Mouse (Mus musculus) lung, postnatal 0 days (tissue): ENCODE data around the gene Wnk3. TPM values are rescaled to one million over a fixed set of nuclear protein-coding genes. Genes with fewer than 3 reads are reported as not detected.
A peak's percentile ranks its signal among the peaks of the same experiment; 100 is the strongest.

Experiments used
- ATAC-seq: fragments of 200-750 bp; cut with Nextera tagmentation; 2 replicates; pipeline ENCODE4 v1.8.0; 2017; ENCODE audit warnings: moderate library complexity
- DNase-seq: peaks from one replicate; pipeline ENCODE4 v3.0.0-alpha.2; 2016; ENCODE audit warnings: low spot score
- H3K27ac ChIP-seq: fragments of 300-500 bp; sonication (generic); 2 replicates; pipeline ENCODE4 v1.5.1; 2014; ENCODE audit warnings: antibody characterized with exemption, mild to moderate bottlenecking, low read length, mixed read lengths
- H3K27me3 ChIP-seq: fragments of 300-500 bp; sonication (generic); replicated peaks from 2 replicates; pipeline ENCODE4 v1.6.1; 2014; ENCODE audit warnings: low read length, mixed read lengths; ENCODE audit not compliant: insufficient read depth
- H3K36me3 ChIP-seq: fragments of 300-500 bp; sonication (generic); 2 replicates; pipeline ENCODE4 v1.6.1; 2014; ENCODE audit warnings: low read length, mixed read lengths; ENCODE audit not compliant: insufficient read depth
- H3K4me1 ChIP-seq: fragments of 300-500 bp; sonication (generic); 2 replicates; pipeline ENCODE4 v1.6.1; 2014; ENCODE audit warnings: antibody characterized with exemption, low read depth, low read length, mixed read lengths; ENCODE audit not compliant: insufficient read depth
- H3K4me2 ChIP-seq: fragments of 300-500 bp; sonication (generic); replicated peaks from 2 replicates; pipeline ENCODE4 v1.6.1; 2014; ENCODE audit warnings: low read depth, mild to moderate bottlenecking, low read length, moderate library complexity, mixed read lengths
- H3K4me3 ChIP-seq: fragments of 300-500 bp; sonication (generic); 2 replicates; pipeline ENCODE4 v1.5.1; 2014; ENCODE audit warnings: low read depth, low read length
- H3K9ac ChIP-seq: fragments of 300-500 bp; sonication (generic); replicated peaks from 2 replicates; pipeline ENCODE4 v1.6.1; 2014; ENCODE audit warnings: low read depth, mild to moderate bottlenecking
- H3K9me3 ChIP-seq: fragments of 300-500 bp; sonication (generic); 2 replicates; pipeline ENCODE4 v1.6.1; 2016; ENCODE audit warnings: low read length, mixed read lengths
- CTCF ChIP-seq: IDR thresholded peaks from 2 replicates; pipeline ENCODE4 v1.5.1; 2016; ENCODE audit warnings: antibody characterized with exemption, mild to moderate bottlenecking
- EP300 ChIP-seq: IDR thresholded peaks from 2 replicates; pipeline ENCODE4 v1.6.1; 2016; ENCODE audit warnings: antibody characterized with exemption, mild to moderate bottlenecking, control low read depth
- WGBS: fragments of 180-500 bp; shearing (Covaris S2); extraction: QIAGEN DNeasy Blood & Tissue Kit; methylation state at CpG from one replicate; pipeline ENCODE4 v1.1.7; 2014; 5-methylcytosine and 5-hydroxymethylcytosine counted together
- polyA plus RNA-seq: library from polyadenylated mRNA; unstranded; fragments of >200 nt; fragmentation: Nextera tagmentation; extraction: Ambion mirVana; gene quantifications from 2 replicates; pipeline ENCODE4 v1.2.1, GENCODE M21; 2015

Wnk3 gene
- polyA plus RNA-seq, 1 experiment from 2014 or later, result 0.08 TPM

- no peak for TF ChIP-seq CTCF
- no peak for TF ChIP-seq EP300
- Histone ChIP-seq H3K4me2 (no peak overlapping the region), H3K4me1 (no peaks in the 10 kb centered on the region), H3K9me3 (no peaks in the 10 kb centered on the region), H3K36me3 (no peaks in the 10 kb centered on the region), H3K9ac (no peak overlapping the region), H3K27ac (no peak overlapping the region), H3K4me3 (no peak overlapping the region), H3K27me3 (no peaks in the 10 kb centered on the region)
- ATAC-seq (no peak), DNase-seq (no peak)
These were observed 149.4 kb downstream of the Wnk3 start for GRCm38 (mm10) chrX:151347278-151347677.

- H3K4me1 ChIP-seq, result no peaks in the 10 kb centered on the region
These were observed 151.4 kb downstream of the Wnk3 start for GRCm38 (mm10) chrX:151349322-151349721.

More at GRCm38 (mm10) chrX:151349322-151349721, 151.4 kb downstream of the Wnk3 start:
- DNase-seq (peak; percentile 19), ATAC-seq (no peak)
- TF ChIP-seq CTCF (no peak), EP300 (no peak)
- Histone ChIP-seq H3K9ac (no peak overlapping the region), H3K4me2 (no peak overlapping the region), H3K27ac (no peak overlapping the region), H3K4me3 (no peak overlapping the region), H3K27me3 (no peaks in the 10 kb centered on the region), H3K9me3 (no peaks in the 10 kb centered on the region), H3K36me3 (no peaks in the 10 kb centered on the region)
- 67% methylated on average over 5 of the region's 5 CpGs for WGBS

Other genes starting within 250 kb of the Wnk3 start
- gene Gnl3l, start 180.8 kb upstream of the Wnk3 start, polyA plus RNA-seq, result 11.9 and 13.0 TPM in 2 replicates
- 3.7 and 4.2 TPM in 2 replicates for gene Fgd1, start 151.9 kb upstream of the Wnk3 start, polyA plus RNA-seq
- gene Tsr2, start 101.5 kb upstream of the Wnk3 start, polyA plus RNA-seq, result 12.4 and 14.6 TPM in 2 replicates
- gene Fam120c, start 146.1 kb downstream of the Wnk3 start, polyA plus RNA-seq, result 1.1 and 1.7 TPM in 2 replicates